Mouse (Mus musculus) heart, postnatal 10 days (tissue): Measurements from ENCODE around the gene Rrm1. TPM values are rescaled to one million over a fixed set of nuclear protein-coding genes. Genes with fewer than 3 reads are reported as not detected.
A peak's percentile ranks its signal among the peaks of the same experiment; 100 is the strongest.
"Not testable (repeated sequence)": the region's sequence is repeated elsewhere in the genome, so short reads cannot be mapped to it uniquely, and the experiment has no call there.

ENCODE experiments used
- DNase-seq, 2 experiments: peaks; one replicate each; pipeline ENCODE4 v3.0.0; 2021
- intact Hi-C: fragments of 180-260 bp; cut with DNase I; formaldehyde crosslinking; loops from one replicate; pipeline ENCODE4 v1.15.1; 2025
- total RNA-seq, 2 experiments: library from RNA; stranded (reverse); gene quantifications; 2 replicates each; pipeline ENCODE4 v1.2.3; 2021

Rrm1 gene
- total RNA-seq, 2 experiments from 2014 or later = 36.2 to 41.2 TPM

DNA sequence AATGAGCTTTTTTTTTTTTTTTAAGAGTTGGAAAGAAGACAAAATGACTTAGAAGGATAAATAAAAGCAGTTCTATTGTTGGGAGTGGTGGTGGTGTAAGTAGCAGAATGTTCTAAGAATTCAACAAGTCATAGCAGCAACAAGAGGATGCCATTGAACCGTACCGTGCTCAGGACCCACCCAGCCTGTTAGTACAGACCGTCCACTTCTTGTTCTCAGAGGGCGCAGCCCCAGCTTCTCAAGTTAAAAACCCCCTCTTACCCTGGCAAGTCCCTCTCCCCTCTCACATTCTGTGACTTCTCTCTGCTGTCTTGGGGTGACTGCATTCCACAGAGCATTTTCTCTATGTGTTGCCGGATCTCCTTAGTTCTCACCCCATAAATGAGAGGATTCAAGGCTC lies 35.1 kb downstream of the Rrm1 start:
- no peak for DNase-seq
- intact Hi-C loops = no loop called here

DNA sequence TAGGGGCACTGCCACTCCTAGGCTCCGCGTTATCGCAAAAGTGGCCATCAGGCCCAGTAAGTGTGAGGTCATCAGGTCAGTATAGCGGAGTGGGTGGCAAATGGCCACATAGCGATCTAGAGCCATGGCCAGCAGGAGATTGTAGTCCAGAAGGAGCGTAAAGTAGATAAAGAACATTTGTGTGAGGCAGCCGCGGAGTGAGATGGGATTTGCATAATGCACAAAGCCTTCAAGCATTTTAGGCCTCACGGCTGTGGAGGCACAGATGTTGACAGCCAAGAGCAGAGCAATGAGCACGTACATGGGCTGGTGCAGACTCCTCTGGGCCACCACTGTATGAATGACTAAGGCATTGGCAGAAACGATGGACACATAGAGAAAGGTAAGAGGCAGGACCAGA lies 35.9 kb downstream of the Rrm1 start:
- no peak for DNase-seq
- intact Hi-C loops = no loop called here

DNA sequence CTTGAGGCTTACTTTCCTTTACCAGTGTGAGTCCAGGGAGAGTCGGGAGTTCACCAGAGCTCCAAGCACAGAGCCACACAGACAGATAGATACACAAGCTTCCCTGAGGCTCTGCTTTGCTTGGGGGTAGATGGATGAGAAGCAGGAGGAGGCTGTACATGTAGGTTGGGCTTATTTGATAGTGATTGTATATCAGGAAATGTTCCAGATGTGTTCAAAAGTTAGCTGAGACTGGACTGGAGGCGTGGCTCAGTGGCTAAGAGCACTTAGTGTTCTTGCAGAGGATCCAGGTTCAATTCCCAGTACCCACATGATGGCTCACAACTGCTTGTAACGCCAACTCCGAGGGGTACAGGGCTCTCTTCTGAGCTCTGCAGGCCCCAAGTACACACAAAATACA lies 36.9 kb downstream of the Rrm1 start:
- no peak for DNase-seq
- intact Hi-C loops = no loop called here

DNA sequence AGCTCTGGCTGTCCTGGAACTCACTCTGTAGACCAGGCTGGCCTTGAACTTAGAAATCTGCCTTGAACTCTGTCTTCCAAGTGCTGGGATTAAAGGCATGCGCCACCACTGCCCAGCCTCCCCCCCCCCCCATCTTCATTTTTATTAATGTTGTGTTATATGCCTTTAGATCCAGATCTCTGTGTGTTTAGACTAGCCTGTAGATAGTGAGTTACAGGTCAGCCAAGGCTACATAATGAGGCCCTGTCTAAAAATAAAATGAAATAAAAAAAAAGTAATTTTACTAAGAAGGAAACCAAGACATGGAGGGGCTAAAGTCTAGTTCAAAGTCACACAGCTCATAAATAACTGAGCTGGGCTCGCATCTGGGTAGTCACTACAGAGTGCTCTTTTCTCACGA lies 37.4 kb downstream of the Rrm1 start:
- no peak for DNase-seq
- intact Hi-C loops = no loop called here

DNA sequence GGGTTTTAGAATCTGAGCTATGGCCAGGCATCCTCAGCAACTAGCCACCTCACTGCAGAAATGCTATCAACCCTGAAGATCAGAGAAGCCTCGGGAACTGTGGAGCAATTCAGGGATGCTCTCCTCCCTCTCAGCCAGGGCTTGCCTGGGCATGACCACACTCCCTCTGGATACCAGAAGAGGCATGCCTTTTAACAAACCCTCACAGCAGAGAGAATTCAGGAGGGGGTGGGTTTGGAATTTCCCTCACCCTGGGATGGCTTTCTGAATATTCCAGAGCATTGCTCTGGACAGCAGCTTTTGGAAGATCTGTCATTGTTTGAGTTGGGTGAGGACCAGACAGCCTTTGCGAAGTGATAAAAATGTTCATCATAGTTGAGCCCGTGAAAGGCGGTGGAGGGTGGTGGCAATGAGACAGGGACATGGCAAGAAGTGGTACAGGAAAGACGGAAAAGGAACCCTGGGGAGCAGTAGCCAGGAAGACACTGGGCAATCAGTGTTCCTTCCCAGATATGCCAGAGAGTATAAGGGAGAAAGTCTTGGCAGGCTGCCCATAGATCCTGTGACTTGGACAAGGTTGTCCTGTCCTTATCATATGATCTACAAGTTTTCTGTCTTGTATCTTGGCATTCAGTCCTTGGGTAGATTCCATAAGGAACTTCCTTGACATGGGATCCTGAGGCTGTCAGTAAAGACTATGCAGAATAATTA lies 38.0 kb downstream of the Rrm1 start:
- intact Hi-C loops = no loop called here
- DNase-seq = peak in 1 of 2 experiments; percentile 20

DNA sequence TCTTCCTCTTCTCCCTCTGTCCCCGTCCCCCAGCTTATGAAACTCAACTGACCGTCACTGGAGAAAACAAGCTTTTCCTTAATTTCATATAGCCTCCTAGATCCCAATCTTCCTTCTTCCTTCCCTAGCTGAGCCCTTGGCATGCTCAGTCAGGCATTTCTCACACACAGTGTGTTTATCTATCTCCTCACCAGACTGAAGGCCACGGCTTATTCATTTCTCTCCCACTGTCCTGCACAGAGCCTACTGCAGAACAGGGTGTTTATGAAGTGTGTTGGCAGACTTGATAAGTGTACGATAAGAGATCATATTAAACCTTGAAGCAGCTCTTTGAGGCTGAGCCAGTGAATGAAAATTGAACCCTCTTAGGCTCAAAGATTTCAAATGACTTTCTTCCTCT lies 39.3 kb downstream of the Rrm1 start:
- no peak for DNase-seq
- intact Hi-C loops = no loop called here

DNA sequence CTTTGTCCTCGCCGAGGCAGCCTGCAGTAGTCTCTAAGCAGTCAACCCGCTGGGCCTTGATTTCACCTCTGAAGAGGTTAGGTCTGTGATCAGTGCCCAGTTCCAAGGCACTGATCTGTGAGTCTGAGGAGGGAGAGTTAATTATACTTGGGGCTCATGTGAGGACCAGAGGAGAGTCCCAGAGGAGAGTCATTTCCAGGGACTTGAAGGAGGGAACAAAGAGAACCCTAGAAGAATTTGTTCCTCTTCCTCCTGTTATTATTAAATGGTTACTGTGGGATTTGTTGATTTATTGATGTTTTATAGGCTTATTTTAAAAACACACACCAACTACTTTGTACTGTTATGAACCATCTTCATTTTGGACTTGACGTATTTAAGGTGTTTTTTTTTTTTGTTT lies 40.1 kb downstream of the Rrm1 start, which contains the start of gene Olfr543:
Olfr543 (minus strand) TSS at position 101 of the 400 bp plus-strand sequence.
- DNase-seq = no peak
- intact Hi-C loops = no loop called here

DNA sequence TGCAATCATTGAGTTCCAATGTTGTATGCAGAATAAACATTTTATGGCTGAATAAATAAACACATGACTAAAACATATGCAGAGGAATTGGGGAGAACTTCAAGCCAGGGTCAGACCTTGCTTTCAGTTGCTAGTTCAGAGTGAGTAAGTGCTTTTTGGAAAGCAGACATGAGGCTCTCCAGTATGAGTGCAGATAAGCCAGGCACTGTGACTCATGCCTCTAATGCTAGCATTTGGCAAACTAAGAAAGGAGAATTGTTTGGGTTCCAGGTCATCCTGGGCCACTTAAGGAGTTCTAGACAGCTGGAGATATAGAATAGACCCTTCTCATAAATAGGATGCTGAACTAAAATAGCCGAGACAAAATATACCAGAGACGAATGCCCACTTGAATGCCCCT lies 42.2 kb downstream of the Rrm1 start:
- DNase-seq = peak; percentile 20 to 32

DNA sequence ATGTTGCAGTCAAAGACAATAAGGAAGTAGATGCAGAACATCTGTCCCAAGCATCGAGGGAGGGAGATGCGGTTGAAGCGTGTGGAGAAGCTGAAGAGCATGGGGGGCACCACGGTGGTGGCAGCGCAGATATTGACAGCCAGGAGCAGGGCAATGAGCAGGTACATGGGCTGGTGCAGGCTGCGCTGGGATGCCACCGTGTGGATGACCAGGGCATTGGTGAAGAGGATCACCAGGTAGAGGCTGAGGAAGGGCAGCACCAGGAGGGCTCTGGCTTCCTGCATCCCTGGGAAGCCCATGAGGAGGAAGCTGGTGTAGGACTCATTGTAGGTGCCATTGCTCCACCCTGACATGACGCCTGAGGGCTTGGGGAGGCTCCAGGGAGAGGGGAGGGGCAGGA lies 43.3 kb downstream of the Rrm1 start:
- intact Hi-C loops, DNase-seq: not testable (repeated sequence)

More for the DNA sequence above, 42.2 kb downstream of the Rrm1 start:
- intact Hi-C loops = no loop called here

DNA sequence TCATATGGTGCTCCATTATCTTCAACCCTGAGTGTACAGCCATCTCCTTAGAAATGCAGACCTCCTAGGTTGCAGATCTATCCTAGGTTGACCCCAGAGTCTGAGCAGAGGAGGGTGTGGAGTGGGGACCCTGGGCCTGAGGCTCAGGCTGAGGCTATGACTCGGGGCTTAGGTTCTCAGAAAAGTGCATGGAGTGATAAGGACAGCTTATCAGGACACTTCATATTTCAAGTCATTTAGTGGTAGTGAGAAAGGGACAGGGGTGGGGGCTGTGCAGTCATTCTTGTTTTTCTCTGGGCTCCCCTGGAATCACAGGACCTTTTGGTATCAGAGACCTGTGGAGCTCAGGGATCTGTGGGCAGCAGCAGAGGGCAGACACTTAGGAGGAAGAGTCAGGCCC lies 44.6 kb downstream of the Rrm1 start:
- intact Hi-C loops = no loop called here

DNA sequence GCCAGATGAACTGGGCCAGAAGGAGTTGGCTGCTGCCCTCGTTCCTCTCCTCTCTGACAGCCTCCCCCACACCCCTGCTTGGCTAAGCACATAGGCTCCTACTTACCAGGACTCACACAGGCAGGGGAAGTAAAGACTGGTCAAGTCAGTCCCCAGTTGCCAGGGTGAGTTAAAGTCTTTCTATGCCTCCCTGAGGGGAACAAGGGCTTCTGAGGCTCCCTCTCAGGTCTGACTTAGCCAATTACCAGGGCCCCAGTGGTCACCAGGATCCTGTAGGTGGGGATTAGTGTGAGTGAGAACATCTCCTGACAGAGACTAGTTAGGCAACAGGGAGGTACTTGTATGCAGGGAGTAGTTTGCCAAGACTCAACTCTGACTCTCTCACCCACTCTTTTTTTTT lies 46.7 kb downstream of the Rrm1 start, which contains the start of gene Olfr544:
Olfr544 (minus strand) TSS at position 153 of the 400 bp plus-strand sequence.
- DNase-seq = no peak
- intact Hi-C loops = no loop called here

More for the DNA sequence above, 44.6 kb downstream of the Rrm1 start:
- DNase-seq = no peak

DNA sequence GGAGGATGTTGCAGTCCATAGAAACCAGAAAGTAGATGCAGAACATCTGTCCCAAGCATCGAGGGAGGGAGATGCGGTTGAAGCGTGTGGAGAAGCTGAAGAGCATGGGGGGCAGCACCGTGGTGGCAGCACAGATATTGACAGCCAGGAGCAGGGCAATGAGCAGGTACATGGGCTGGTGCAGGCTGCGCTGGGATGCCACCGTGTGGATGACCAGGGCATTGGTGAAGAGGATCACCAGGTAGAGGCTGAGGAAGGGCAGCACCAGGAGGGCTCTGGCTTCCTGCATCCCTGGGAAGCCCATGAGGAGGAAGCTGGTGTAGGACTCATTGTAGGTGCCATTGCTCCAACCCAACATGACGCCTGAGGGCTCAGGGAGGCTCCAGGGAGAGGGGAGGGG lies 52.9 kb downstream of the Rrm1 start:
- intact Hi-C loops, DNase-seq: not testable (repeated sequence)

DNA sequence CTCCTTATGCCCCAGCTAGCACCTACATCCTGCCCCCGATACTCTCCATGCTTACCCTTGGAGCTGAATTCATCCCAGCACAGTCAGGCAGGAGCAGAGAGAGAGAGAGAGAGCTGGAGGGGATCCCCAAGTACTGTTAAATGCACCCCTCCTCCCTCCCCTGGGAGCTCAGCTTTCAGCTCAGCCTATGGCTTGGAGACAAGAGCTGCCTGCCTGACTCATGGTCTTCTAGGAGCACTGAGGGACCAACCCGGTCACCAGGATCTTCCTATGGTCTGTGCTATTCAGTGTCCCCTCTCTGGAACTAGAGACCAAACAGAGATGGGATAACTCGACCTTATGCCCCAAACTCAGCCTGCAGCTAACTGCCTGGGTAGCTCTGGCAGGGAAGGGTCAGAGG lies 58.0 kb downstream of the Rrm1 start, which contains the start of gene Olfr545:
Olfr545 (minus strand) TSS at position 101 of the 400 bp plus-strand sequence.
- intact Hi-C loops = no loop called here
- DNase-seq = no peak

DNA sequence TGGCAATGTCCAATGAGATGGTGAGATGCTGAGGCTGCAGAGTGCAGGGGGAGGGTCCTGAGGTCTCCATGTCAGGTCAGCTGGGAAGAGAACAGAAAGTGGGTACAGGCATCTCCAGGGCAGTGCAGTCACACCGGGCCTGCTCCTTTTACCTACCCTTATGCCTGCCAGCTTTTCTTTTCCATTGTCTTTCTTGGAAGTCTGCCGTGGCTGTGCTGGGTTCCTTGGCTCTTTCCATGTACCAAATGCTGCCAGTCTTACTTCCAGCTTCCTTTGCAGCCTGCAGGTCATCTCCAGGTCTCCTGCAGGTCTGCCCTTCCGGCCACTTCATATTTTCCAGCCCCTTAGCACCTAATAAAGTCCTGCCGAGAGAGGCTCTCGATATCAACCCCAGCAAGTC lies 60.5 kb downstream of the Rrm1 start:
- no peak for DNase-seq
- intact Hi-C loops = no loop called here

DNA sequence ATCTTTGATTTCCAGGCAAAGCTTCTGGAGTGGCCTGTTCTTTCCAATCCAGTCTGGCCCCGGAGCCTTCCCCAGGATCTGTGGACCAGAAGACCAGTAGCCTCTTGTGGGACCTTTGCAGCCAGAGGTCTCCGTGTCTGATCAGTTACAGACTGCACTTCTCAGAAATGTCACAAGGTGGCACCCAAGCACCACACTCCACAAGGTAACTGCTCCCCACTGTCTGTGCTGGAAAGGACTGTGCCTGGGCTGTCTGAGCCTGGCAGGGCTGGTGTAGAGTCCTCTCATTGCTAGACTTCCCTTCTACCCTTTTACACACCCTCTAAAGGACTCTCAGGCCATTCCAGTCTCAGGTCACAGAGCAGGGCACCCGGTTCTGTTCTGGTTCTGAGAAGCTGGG lies 65.4 kb downstream of the Rrm1 start:
- peak; percentile 75 to 86 for DNase-seq
- intact Hi-C loops = loop anchor here (5.0 kb wide), 2 partner anchors 1365 to 1435 kb away; partner anchors contain the start of gene Olfr633

DNA sequence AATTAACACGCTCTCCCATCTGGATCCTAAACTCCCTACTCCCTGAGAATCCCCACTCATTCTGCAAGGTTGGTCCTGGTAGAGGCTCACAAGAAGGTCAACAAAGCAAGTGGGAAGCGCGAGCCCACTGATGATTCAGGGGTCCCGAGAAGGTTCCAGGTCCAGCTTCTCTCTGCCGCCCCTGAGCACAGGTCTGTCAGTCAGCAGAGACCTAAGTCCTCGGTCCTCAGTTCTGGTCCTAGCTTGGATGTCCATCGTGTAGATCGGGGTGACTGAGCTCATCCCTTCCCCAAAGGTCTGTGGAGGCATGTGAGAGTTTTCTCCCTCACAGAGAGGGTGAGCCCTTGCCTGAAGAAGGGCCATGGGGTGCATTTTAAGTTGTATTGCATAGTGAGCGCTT lies 66.6 kb downstream of the Rrm1 start:
- intact Hi-C loops = loop anchor here (5.0 kb wide), 2 partner anchors 1364 to 1434 kb away; partner anchors contain the start of gene Olfr633

DNA sequence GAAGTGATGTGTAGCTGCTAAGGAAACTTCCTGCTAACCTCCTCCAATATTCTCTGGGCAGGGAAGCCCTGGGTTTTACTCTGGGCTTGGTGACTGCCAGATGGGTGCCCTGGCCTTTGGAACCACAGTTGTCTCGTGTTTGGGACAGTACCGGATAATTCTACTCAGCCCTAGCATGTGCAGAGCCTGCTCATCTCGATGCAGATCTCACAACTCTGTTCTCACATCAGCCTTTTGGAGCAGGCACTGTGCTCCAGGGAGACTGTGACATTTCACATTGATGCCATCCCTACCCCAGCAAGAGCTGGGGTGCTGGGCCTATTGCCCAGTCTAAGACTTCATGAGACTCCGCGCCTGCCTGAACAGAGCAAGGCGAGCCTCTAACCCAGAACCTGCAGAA lies 67.2 kb downstream of the Rrm1 start:
- no peak for DNase-seq

More for the DNA sequence above, 66.6 kb downstream of the Rrm1 start:
- DNase-seq = no peak

DNA sequence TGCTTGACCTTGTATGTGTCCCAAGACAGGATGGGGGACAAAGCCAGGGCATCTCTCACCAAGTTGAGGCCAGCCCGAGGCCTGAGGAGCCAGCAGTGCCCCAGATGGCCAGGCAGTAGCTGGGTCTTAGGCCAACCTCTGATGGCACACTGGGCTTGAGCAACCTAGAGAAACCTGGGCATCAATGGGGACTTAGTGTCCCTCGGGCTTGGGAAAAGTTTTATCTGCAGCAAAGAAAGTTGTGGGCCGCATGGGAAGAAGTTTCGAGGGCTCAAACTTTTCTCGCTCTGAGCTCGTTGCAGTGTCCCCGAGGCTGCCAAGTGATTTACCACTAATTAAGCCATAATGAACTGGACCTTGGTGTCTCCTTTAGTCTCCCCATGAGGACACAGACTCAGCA lies 68.2 kb downstream of the Rrm1 start:
- intact Hi-C loops = loop anchor here (5.0 kb wide), 3 partner anchors 608 to 1433 kb away; partner anchors contain the start of gene Olfr633
- no peak for DNase-seq

More for the DNA sequence above, 67.2 kb downstream of the Rrm1 start:
- intact Hi-C loops = loop anchor here (5.0 kb wide), 2 partner anchors 1364 to 1434 kb away; partner anchors contain the start of gene Olfr633

DNA sequence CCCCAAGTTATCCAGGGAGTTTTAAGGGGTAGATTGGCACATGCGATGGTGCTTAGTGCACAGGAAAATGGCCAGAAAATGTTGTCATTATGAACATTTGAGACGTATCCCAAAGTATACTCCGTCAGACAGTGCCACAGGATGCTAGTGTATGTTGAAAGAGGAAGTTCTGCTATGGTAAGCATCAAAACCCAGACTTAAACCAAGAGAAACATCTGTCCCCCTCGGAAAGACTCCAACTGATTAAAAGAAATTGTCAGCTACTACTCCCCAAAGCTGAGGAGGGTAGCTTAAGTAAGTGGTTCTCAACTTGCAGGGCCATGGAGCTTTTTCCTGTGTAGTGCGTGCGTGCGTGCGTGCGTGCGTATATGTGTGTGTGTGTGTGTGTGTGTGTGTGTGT lies 70.4 kb downstream of the Rrm1 start:
- intact Hi-C loops = loop anchor here (2.0 to 5.0 kb wide), 3 partner anchors 241 to 605 kb away; no protein-coding TSS in a partner anchor

DNA sequence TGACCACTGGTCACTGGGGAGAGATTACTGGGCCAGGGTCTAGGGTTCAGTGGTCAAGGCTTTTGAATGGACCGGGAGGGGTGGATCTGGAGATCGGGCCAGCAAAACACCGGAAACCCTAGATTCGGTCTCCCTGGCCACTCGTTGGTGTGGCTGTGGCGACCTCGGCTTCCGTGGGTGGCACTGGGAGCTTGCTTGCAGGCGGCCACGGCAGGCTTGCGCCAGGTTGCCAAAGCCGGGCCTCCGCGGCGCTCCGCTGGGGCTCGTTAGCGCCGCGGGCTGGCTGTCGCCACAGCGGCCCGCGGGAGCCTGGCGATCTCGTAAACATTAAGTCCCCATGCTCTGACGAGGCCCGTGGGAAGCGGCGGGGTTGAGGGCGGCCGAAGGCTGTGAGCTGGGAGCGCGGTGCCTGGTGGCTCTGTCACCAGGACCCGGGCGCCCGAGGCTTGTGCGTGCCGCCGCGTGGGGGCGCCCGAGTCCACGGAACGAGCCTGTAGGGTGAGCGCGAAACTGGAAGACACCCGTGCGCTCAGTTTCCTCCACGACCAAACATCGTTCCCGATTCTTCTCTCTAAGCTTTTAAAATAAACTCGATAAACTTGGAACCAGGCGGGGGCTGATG lies 71.4 kb downstream of the Rrm1 start:
- DNase-seq = peak; percentile 88 to 94
- intact Hi-C loops = loop anchor here (1.0 to 5.0 kb wide), 4 partner anchors 123 to 604 kb away; no protein-coding TSS in a partner anchor

More for the DNA sequence above, 70.4 kb downstream of the Rrm1 start:
- DNase-seq = no peak

DNA sequence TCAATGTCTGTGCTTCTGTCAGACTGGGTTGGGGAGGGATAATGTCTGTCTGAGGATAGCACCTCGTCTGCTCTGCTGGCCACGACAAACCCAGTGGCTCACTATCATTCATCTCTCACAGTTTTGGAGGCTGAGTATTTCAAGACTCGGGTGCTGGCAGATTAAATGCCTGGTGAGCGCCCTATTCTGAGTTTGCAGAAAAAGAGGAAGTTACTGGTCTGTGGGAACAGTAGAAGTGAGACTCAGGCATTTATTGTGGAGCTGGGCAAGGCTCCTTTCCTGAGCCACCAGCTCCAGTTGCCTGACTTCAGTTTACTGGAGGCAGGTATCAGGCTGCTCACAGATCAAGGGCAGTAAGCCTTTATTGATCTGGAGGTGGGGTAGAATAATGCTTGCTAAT lies 72.6 kb downstream of the Rrm1 start:
- DNase-seq = no peak
- intact Hi-C loops = loop anchor here (5.0 kb wide), 1 partner anchor 603 kb away; no protein-coding TSS in a partner anchor
